Mouse (Mus musculus): ENCODE results near the gene Inafm1.

- TF ChIP-seq ZNF384 (IDR thresholded peaks at IDR 0.05; ENCODE audit: low read depth, low read length) (no peak), CTCF (IDR thresholded peaks at IDR 0.05 in 2 of 3, conservative IDR thresholded peaks at IDR 0.05 in 1 of 3; ENCODE audit: control insufficient read depth in 1 of 3, insufficient read depth in 1 of 3, low read depth in 2 of 3, low read length in 3 of 3, poor library complexity in 1 of 3, severe bottlenecking in 1 of 3) (no peak), POLR2A (IDR thresholded peaks at IDR 0.05; ENCODE audit: control insufficient read depth in 1 of 2, insufficient read depth in 1 of 2, low read depth in 1 of 2, low read length in 2 of 2, poor library complexity in 1 of 2) (0 out of 4 replicates have a peak, but pooled peaks of 1 of the 2 experiments have one; percentile 30), EP300 (IDR thresholded peaks at IDR 0.05; ENCODE audit: low read depth in 1 of 2, low read length in 2 of 2) (peak in 1 of 2 experiments; percentile 44; a peak in 1 of 4 replicates), HCFC1 (IDR thresholded peaks at IDR 0.05; ENCODE audit: low read depth, low read length) (no peak), E2F4 (IDR thresholded peaks at IDR 0.05; ENCODE audit: borderline replicate concordance, low read depth, low read length) (no peak), TBP (IDR thresholded peaks at IDR 0.05; ENCODE audit: low read depth, low read length) (no peak)
These were observed 22.7 kb upstream of the Inafm1 start for GRCm38 (mm10) chr7:16296146-16296545.

Measured in MEL (cell line).